Mouse (Mus musculus): ENCODE data around the gene Krt81. TPM values are rescaled to one million over a fixed set of nuclear protein-coding genes. Genes with fewer than 3 reads are reported as not detected.

Krt81 gene
- total RNA-seq (2017): not detected in 2 replicates

GRCm38 (mm10) chr15:101463651-101464050 lies at the start of gene Krt81:
Krt81 (minus strand) TSS chr15:101463751.
- no peak for ATAC-seq (replicated peaks; ENCODE audit: low read depth, poor library complexity, severe bottlenecking)

- no peak for ATAC-seq (replicated peaks; ENCODE audit: low read depth, poor library complexity, severe bottlenecking)
Measured at GRCm38 (mm10) chr15:101508247-101508646, 44.7 kb upstream of the Krt81 start.

GRCm38 (mm10) chr15:101506896-101507758 lies 43.6 kb upstream of the Krt81 start:
- no peak for ATAC-seq (replicated peaks; ENCODE audit: low read depth, poor library complexity, severe bottlenecking)

GRCm38 (mm10) chr15:101497181-101497580 lies 33.6 kb upstream of the Krt81 start:
- 0 out of 2 replicates have a peak, but pooled peaks have one; percentile 32 for ATAC-seq (replicated peaks; ENCODE audit: low read depth, poor library complexity, severe bottlenecking)

- no peak for ATAC-seq (replicated peaks; ENCODE audit: low read depth, poor library complexity, severe bottlenecking)
Measured at GRCm38 (mm10) chr15:101495266-101495665, 31.7 kb upstream of the Krt81 start.

DNA sequence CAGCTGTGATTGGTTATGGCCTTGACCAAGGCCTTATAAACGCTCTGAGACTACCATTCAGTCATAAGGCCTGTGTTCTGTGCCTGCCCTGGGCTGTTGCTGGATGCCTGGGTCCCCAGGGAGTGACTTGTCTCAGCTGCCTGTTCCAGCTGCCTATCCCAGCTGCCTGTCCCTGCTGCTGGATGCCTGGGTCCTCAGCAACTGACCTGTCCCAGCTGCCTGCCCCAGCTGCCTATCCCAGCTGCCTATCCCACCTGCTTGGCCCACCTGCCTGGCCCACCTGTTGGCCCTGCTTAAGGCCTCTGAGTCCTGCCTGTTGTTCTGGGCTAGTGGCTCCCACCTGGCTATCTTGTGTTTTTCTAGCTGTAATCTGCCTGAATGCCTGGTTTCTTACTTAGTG lies 30.7 kb upstream of the Krt81 start:
- no peak for ATAC-seq (replicated peaks; ENCODE audit: low read depth, poor library complexity, severe bottlenecking)

DNA sequence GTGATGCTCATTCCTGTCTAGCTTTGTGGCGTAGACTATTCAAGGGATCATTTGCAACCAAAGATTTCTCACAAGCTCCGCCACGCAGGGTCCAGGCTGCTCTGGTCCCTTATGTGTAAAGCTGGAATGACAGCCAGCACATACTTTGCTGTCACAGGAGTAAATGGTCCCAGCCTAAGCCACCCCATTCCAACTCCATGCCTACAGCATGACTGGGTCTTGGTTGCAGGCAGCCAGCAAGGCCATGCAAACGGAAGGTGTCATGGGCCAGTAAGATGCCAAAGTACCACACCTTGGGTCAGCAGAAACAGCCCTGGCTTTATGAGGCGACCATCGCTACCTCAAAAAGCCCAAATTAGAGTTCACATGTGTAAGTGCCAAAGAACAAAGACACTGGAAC lies 30.2 kb upstream of the Krt81 start:
- no peak for ATAC-seq (replicated peaks; ENCODE audit: low read depth, poor library complexity, severe bottlenecking)

GRCm38 (mm10) chr15:101492718-101493117 lies 29.2 kb upstream of the Krt81 start:
- ATAC-seq (replicated peaks; ENCODE audit: low read depth, poor library complexity, severe bottlenecking): no peak

- ATAC-seq (replicated peaks; ENCODE audit: low read depth, poor library complexity, severe bottlenecking): no peak
Measured at GRCm38 (mm10) chr15:101491431-101491830, 27.9 kb upstream of the Krt81 start, which contains the start of gene Krt83. Krt83 (minus strand) TSS chr15:101491512.

DNA sequence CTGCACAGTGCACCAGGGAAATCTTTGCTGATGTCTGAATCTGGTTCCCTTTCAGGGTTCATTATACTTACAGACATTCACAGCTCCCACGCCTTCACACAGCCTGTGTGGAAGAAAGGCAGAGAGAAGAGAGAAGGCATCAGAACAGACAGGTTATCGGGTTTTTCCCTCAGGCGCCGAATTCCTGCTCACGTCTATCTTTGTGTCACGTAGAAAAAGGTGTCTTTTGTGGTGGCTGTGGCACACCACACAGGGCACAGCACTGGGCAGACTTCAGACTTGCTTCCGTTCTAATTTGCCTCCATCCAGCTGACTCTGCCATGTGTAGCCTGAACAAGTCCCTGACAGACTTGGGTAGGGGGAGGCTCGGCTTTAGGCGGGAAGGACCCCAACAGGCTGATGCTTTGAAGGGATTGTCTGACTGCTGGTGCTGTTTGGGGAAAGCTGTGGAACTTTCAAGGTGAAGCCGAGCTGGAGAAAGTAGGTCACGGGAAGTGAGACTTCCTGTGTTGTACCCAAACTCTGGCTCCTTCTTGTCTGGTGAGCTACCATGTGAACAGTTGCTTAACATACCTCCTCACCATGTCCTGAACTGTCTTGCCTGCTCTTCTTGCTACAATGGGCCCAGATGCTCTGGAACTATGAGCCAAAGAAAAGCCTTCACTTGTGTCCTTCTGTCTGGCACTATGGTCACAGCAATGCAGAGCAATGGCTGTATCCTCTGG lies 22.5 kb upstream of the Krt81 start:
- no peak for ATAC-seq (replicated peaks; ENCODE audit: low read depth, poor library complexity, severe bottlenecking)

DNA sequence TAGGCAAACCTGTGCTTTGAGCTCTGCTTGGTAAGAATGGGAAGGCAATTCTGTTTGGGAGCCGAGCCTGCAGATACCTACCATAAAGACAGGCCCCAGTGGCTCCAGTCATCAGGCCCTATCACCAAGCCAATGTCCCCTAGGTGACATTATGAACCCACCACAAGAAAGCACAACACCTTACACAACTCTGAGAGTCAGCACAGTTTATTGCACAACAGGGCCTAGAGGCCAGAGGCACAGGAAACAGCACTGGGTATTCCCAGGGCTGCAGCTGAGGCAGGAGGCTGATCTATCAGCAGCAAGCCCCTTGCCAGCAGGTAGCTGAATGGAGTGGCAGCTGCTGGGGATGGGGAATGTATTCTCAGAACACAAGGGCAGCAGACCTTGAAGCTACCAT lies 21.4 kb upstream of the Krt81 start:
- 0 out of 2 replicates have a peak, but pooled peaks have one; percentile 19 for ATAC-seq (replicated peaks; ENCODE audit: low read depth, poor library complexity, severe bottlenecking)

DNA sequence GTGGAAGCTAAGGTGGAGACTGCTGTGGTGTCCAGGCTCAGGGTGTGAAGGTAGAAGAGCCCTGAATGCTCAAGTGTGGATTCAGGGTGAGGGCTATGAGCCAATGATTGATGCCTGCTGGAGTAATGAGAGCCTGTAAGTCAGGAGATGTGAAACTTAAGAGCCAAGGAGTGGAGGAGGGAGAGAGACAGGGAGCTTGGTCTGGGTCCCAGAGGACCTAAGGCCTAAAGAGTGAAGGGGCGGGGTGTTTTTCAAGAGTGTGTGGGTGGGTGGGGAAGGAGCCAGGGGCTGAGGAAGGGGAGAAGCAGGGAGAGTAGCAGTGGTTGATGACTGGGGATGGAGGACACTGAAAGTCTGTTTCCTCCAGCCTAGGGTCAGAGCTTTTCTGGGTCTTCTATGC lies 20.1 kb upstream of the Krt81 start:
- no peak for ATAC-seq (replicated peaks; ENCODE audit: low read depth, poor library complexity, severe bottlenecking)

DNA sequence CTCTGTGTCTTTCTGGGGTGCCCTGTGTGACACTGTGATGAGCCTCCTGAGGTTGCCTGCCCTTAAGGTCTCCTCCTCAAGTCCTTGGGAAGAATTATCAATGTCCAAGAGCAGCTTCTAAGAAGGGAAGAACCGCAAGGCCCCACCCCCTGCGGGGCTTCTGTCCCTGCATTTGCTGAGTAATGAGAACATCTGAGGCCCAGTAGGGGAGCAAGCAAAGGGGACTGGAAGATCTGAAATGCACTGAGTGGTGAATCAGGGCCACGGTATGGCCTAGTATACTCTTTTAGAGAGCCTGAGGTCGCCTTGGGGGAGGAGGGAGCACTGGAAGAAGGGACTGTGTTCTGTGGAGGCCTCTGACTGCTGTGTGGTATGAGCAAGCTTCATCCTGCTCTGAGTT lies 18.5 kb upstream of the Krt81 start:
- ATAC-seq (replicated peaks; ENCODE audit: low read depth, poor library complexity, severe bottlenecking): no peak

DNA sequence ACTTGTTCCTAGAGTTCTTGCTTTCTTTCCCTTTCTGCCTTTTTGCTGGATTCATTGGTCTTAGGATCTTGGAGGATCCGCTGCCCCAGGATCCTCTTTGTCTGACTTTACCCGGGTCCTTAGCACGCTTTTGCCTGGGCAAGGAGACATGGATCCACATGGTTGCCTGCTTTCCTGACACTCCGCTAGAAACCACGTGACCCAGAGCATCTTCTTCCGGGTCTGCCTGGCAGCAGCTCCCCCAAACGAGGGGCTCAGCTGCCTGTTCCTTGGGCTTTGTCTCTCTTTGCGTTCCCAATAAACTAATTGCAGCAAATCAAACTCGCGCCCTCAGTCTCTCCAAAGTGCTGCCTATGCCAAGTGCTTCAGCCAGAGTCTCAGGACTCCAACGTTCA lies 16.1 kb upstream of the Krt81 start:
- no peak for ATAC-seq (replicated peaks; ENCODE audit: low read depth, poor library complexity, severe bottlenecking)

DNA sequence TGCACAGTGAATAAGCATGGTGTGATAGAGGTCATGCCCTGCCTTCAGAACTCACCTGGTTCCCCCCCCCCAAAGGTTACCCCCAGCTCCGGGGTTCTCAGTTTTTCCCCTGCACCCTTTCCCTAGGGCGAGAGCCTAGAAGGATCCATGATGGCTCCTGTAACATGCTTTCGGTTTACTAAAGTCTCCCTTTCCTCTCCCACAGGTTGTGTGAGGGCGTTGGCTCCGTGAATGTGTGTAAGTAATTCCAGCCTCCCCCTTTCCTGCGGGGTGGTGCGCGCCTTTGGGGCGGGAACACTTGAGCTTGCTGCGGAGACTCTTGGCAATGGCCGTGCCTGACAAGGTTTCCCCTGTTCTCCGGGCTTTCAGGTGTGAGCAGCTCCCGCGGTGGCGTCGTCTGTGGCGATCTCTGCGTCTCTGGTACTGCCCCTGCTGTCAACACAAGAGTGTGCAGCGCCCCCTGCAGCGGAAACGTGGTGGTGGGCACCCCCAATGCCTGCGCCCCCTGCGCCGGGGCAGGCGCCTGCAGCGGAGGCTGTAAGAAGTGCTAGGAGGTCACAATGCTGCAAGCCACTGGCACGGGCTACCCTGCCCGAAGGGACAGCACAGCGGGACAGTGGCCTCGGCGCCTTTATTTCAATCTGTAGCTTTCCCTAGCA lies 15.6 kb upstream of the Krt81 start:
- peak; percentile 80 for ATAC-seq (replicated peaks; ENCODE audit: low read depth, poor library complexity, severe bottlenecking)

DNA sequence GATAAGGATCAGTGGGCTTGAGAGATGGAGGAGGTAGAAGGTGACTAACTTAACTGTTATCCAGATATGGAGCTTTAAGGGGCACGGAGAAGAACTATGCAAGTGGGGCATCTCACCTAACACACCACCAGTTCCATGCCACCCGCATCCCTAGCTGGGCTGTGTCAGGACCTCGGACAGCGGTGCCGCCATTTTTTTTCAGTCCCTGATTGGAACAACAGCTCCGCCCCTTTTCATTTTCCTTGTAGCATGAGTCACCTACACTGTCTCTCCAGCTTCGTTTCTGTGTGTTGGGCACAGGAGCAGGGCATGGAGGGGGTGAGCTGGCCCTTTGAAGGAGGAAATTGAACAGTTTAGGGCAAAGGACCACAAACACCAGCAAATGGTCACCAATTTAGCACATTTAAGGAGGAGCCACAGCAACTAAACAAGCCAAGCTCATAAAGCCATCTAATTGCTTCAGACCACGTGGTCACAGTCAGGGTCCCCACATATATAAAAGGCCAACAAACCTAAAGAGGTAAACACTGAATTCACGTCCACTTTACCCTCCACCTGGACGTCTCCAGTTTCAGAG lies 9.5 kb upstream of the Krt81 start, which contains the start of gene Krt86:
TSS of gene Krt86 (plus strand) at position 527 of the 577 bp plus-strand sequence.
- ATAC-seq (replicated peaks; ENCODE audit: low read depth, poor library complexity, severe bottlenecking): peak; percentile 84

DNA sequence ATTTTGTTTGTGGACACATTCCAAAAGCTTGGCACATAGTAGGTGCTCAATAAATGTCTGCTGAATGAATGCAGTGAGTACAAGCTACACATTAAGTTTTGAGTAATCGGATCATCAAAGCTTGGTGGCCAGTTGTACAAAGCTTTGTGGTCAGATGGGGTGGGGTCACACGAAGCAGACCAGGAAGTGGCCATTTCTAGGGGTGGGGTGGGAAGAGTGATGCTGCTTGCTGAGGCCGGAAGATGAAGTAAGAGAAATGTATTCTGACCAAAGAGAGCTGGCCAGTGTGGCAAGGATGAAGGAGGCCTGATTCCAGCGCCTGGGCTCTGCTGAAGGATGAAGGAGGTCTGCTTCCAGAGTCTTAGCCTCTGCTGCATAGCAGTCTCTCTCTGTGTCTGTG lies 5.5 kb upstream of the Krt81 start:
- ATAC-seq (replicated peaks; ENCODE audit: low read depth, poor library complexity, severe bottlenecking): no peak

DNA sequence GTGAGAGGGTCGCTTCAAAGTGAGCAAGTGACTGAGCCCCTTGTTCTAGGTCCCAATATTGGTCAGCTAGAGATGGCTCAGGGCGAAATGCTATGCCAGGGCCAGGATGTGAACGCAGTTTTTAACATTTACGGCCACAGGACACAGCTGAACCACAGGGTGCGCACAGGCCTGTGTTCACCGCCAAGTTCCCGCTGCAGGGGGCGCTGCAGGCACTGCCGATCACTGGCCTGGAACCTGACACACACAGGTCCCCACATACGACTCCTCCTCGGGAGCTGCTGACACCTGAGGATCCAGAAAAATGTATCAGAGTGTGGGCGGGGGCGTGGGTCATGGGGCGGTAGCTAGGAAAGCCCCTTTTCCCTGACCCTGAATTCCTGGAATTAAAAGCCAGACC lies 4.3 kb downstream of the Krt81 start:
- ATAC-seq (replicated peaks; ENCODE audit: low read depth, poor library complexity, severe bottlenecking): no peak

- ATAC-seq (replicated peaks; ENCODE audit: low read depth, poor library complexity, severe bottlenecking): no peak
Measured at GRCm38 (mm10) chr15:101458361-101458930, 5.1 kb downstream of the Krt81 start.

- no peak for ATAC-seq (replicated peaks; ENCODE audit: low read depth, poor library complexity, severe bottlenecking)
Measured at GRCm38 (mm10) chr15:101455891-101456290, 7.7 kb downstream of the Krt81 start.
